Mouse (Mus musculus) spleen, adult 2 months (tissue): ENCODE measurements at regions not wholly inside any gene's neighbourhood (a gene's known extent, or its start where the extent isn't known, plus 50 kb on each side); places are given as distances from the start of the nearest gene placed in this dataset.

Experiments used
- CTCF ChIP-seq: fragments of 200-500 bp; IDR thresholded peaks from 2 replicates; pipeline ENCODE4 v1.5.1; 2011; ENCODE audit warnings: mild to moderate bottlenecking, inconsistent platforms; ENCODE audit not compliant: insufficient read depth, insufficient read length, insufficient replicate concordance; ENCODE audit errors: extremely low read depth
- POLR2A ChIP-seq: fragments of 200-500 bp; IDR thresholded peaks from 2 replicates; pipeline ENCODE4 v1.6.1; 2011; ENCODE audit warnings: low read depth, low read length, inconsistent platforms

- no peak for TF ChIP-seq CTCF
- TF ChIP-seq POLR2A = no peak
These were observed 447.3 kb upstream of the Id2 start for GRCm38 (mm10) chr12:25544253-25544652.
